Mouse (Mus musculus) CD4-positive, CD25-positive, alpha-beta regulatory T cell (primary cell): ENCODE results near the gene Vmn1r71. TPM values are rescaled to one million over a fixed set of nuclear protein-coding genes. Genes with fewer than 3 reads are reported as not detected.

ENCODE experiments used
- polyA plus RNA-seq: library from polyadenylated mRNA; unstranded; fragments of 100-300 nt; shearing (Covaris generic); gene quantifications from one replicate; pipeline ENCODE4 v1.2.1, GENCODE M21; 2017

Gene Vmn1r71
- 0.08 TPM for polyA plus RNA-seq

GRCm38 (mm10) chr7:10754264-10754663 is at the start of gene Vmn1r71:
TSS of gene Vmn1r71 (minus strand) at chr7:10754364.

Other genes starting within 250 kb of the Vmn1r71 start
- 0.07 TPM for gene Vmn1r68, start 195.9 kb downstream of the Vmn1r71 start, polyA plus RNA-seq
- gene Vmn1r69, start 140.7 kb downstream of the Vmn1r71 start, polyA plus RNA-seq, result not detected
- 0.10 TPM for gene Vmn1r70, start 122.8 kb downstream of the Vmn1r71 start, polyA plus RNA-seq
- gene Nlrp4b, start 66.6 kb downstream of the Vmn1r71 start, polyA plus RNA-seq, result not detected
- gene Zscan4b, start 150.7 kb upstream of the Vmn1r71 start, polyA plus RNA-seq, result not detected